Mouse (Mus musculus): ENCODE results near the gene Slc2a3. TPM values are rescaled to one million over a fixed set of nuclear protein-coding genes. Genes with fewer than 3 reads are reported as not detected.
"Not testable (repeated sequence)": the region's sequence is repeated elsewhere in the genome, so short reads cannot be mapped to it uniquely, and the experiment has no call there.

Slc2a3 gene
- total RNA-seq, 4 experiments from 2014 or later, result 10.3 to 17.0 (median 11.7) TPM

- no peak for DNase-seq
Measured at GRCm38 (mm10) chr6:122763844-122764445, 37.5 kb downstream of the Slc2a3 start.

GRCm38 (mm10) chr6:122762952-122763700, 38.3 kb downstream of the Slc2a3 start:
- no peak for DNase-seq

- no peak for DNase-seq
Measured at GRCm38 (mm10) chr6:122762480-122762879, 39.0 kb downstream of the Slc2a3 start.

GRCm38 (mm10) chr6:122761901-122762300, 39.5 kb downstream of the Slc2a3 start:
- DNase-seq, result no peak

GRCm38 (mm10) chr6:122761011-122761599, 40.3 kb downstream of the Slc2a3 start:
- DNase-seq, result no peak

- no peak for DNase-seq
Measured at GRCm38 (mm10) chr6:122758732-122759131, 42.7 kb downstream of the Slc2a3 start.

- no peak for DNase-seq
Measured at GRCm38 (mm10) chr6:122755913-122756312, 45.5 kb downstream of the Slc2a3 start.

GRCm38 (mm10) chr6:122750579-122750978, 50.9 kb downstream of the Slc2a3 start:
- no peak for DNase-seq

- DNase-seq, result no peak
Measured at GRCm38 (mm10) chr6:122744505-122745249, 56.8 kb downstream of the Slc2a3 start.

GRCm38 (mm10) chr6:122743353-122743752, 58.1 kb downstream of the Slc2a3 start:
- no peak for DNase-seq

GRCm38 (mm10) chr6:122742228-122742899, 59.1 kb downstream of the Slc2a3 start:
- no peak for DNase-seq

- DNase-seq, result no peak
Measured at GRCm38 (mm10) chr6:122741460-122742227, 59.8 kb downstream of the Slc2a3 start.

- no peak for DNase-seq
Measured at GRCm38 (mm10) chr6:122739952-122740351, 61.5 kb downstream of the Slc2a3 start.

- peak; percentile 17 for DNase-seq
Measured at GRCm38 (mm10) chr6:122719942-122720341, 81.5 kb downstream of the Slc2a3 start.

GRCm38 (mm10) chr6:122718224-122718623, 83.2 kb downstream of the Slc2a3 start:
- DNase-seq, result not testable (repeated sequence)

GRCm38 (mm10) chr6:122715886-122716285, 85.6 kb downstream of the Slc2a3 start:
- no peak for DNase-seq

GRCm38 (mm10) chr6:122714707-122715365, 86.6 kb downstream of the Slc2a3 start:
- no peak for DNase-seq

- not testable (repeated sequence) for DNase-seq
Measured at GRCm38 (mm10) chr6:122713116-122713515, 88.3 kb downstream of the Slc2a3 start.

GRCm38 (mm10) chr6:122711455-122711854, 90.0 kb downstream of the Slc2a3 start:
- no peak for DNase-seq

GRCm38 (mm10) chr6:122708826-122709225, 92.6 kb downstream of the Slc2a3 start:
- DNase-seq, result no peak
